Mouse (Mus musculus): ENCODE data around the gene Arid5b.
"Not testable (repeated sequence)": the region's sequence is repeated elsewhere in the genome, so short reads cannot be mapped to it uniquely, and the experiment has no call there.

The Arid5b gene

GRCm38 (mm10) chr10:68110607-68111006 lies 167.9 kb downstream of the Arid5b start:
- peak; percentile 45 for DNase-seq (ENCODE audit: inconsistent ontology term)

GRCm38 (mm10) chr10:68110182-68110581 lies 168.4 kb downstream of the Arid5b start:
- DNase-seq (ENCODE audit: inconsistent ontology term): no peak

- DNase-seq (ENCODE audit: inconsistent ontology term): no peak
Observed at GRCm38 (mm10) chr10:68109651-68110050, 168.9 kb downstream of the Arid5b start.

- DNase-seq (ENCODE audit: inconsistent ontology term): no peak
Observed at GRCm38 (mm10) chr10:68107716-68108115, 170.8 kb downstream of the Arid5b start.

- DNase-seq (ENCODE audit: inconsistent ontology term): peak; percentile 62
Observed at GRCm38 (mm10) chr10:68106351-68106950, 172.1 kb downstream of the Arid5b start.

GRCm38 (mm10) chr10:68104881-68105781 lies 173.4 kb downstream of the Arid5b start:
- DNase-seq (ENCODE audit: inconsistent ontology term): no peak

- peak; percentile 86 for DNase-seq (ENCODE audit: inconsistent ontology term)
Observed at GRCm38 (mm10) chr10:68104481-68104880, 174.1 kb downstream of the Arid5b start.

- peak; percentile 33 for DNase-seq (ENCODE audit: inconsistent ontology term)
Observed at GRCm38 (mm10) chr10:68103988-68104387, 174.6 kb downstream of the Arid5b start.

- peak; percentile 84 for DNase-seq (ENCODE audit: inconsistent ontology term)
Observed at GRCm38 (mm10) chr10:68103078-68103855, 175.3 kb downstream of the Arid5b start.

GRCm38 (mm10) chr10:68102566-68102965 lies 176.0 kb downstream of the Arid5b start:
- DNase-seq (ENCODE audit: inconsistent ontology term): no peak

- no peak for DNase-seq (ENCODE audit: inconsistent ontology term)
Observed at GRCm38 (mm10) chr10:68101251-68101650, 177.3 kb downstream of the Arid5b start.

- DNase-seq (ENCODE audit: inconsistent ontology term): no peak
Observed at GRCm38 (mm10) chr10:68100506-68100905, 178.0 kb downstream of the Arid5b start.

GRCm38 (mm10) chr10:68099801-68100200 lies 178.7 kb downstream of the Arid5b start:
- not testable (repeated sequence) for DNase-seq (ENCODE audit: inconsistent ontology term)

- DNase-seq (ENCODE audit: inconsistent ontology term): no peak
Observed at GRCm38 (mm10) chr10:68097821-68098675, 180.5 kb downstream of the Arid5b start.

GRCm38 (mm10) chr10:68096395-68096794 lies 182.1 kb downstream of the Arid5b start:
- no peak for DNase-seq (ENCODE audit: inconsistent ontology term)

GRCm38 (mm10) chr10:68095136-68095535 lies 183.4 kb downstream of the Arid5b start:
- DNase-seq (ENCODE audit: inconsistent ontology term): no peak

- no peak for DNase-seq (ENCODE audit: inconsistent ontology term)
Observed at GRCm38 (mm10) chr10:68093496-68093895, 185.0 kb downstream of the Arid5b start.

- DNase-seq (ENCODE audit: inconsistent ontology term): no peak
Observed at GRCm38 (mm10) chr10:68091840-68092239, 186.7 kb downstream of the Arid5b start.

- DNase-seq (ENCODE audit: inconsistent ontology term): no peak
Observed at GRCm38 (mm10) chr10:68091011-68091410, 187.5 kb downstream of the Arid5b start.

GRCm38 (mm10) chr10:68090544-68090943 lies 188.0 kb downstream of the Arid5b start:
- peak; percentile 50 for DNase-seq (ENCODE audit: inconsistent ontology term)

GRCm38 (mm10) chr10:68090197-68090535 lies 188.4 kb downstream of the Arid5b start:
- peak; percentile 92 for DNase-seq (ENCODE audit: inconsistent ontology term)
